Mouse (Mus musculus) c-Kit-positive CD71-positive TER-119-positive erythroid progenitor cells, embryonic 14.5 days (primary cell): ENCODE results near the gene Nudt16l1.

ENCODE experiments used
- DNase-seq: peaks from one replicate; pipeline ENCODE4 v3.0.0-alpha.2; 2013; ENCODE audit warnings: low spot score

Nudt16l1 gene

DNA sequence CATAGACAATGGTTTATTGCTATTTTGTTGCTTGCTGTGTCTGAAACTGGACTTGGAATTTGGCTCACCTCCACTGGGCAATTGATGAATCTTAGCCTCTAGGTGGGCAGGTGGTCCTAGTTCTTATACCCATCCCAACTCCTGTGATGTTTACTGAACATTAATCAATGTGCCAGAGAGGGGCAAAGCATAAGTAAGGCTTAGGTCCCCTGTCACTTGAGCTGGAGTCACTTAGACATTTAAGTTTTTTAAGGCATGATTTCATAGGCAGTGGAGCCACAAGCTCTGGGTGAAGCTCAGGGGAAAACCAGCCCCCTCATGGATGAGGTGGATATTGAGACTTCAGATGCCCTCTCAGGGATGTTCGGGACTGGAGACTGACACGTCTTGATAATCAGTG is at the start of gene Nudt16l1:
Nudt16l1 (plus strand) TSS at position 301 of the 400 bp plus-strand sequence.
- DNase-seq = no peak

DNA sequence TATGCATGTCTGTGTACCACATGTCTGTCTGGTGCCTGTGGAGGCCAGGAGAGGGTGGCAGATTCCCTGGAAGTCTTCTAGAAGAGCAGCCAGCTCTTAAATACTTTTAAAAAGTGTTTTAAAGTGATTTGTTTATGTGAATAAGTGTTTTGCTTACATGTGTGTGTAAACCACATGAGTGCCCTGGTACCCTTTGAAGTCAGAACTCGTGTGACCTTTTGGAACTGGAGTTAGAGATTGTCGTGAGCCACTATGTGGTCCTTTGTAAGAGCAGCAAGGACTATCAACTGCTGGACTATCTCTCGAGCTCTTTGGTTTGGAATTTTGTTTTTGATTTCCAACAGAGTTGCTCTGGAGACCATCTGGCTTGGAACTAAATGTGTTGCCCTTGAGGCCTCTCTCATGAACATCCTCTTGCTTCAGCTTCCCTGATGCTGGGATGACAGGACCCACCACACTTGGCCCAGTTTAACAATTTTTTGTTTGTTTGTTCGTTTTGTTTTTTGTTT is 48.3 kb upstream of the Nudt16l1 start:
- DNase-seq = no peak

DNA sequence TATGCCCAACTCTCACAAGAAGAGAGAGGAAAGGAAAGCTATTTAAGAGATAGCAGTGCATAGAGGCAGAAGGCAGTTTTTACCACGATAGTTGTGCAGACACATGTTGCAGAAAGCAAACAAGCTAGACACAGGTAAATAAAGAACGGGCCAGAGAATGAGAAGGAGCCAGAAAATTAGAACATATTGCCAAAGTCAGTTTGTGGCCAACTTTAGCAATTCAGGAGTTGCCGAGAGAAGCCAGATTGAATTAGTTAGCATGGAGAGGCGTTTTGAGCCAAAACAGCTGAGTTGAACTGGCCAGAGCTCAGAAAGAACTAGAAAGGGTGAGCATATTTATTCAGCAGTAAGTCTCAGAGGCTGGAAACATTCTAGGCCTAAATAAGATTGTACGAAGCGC is 46.4 kb upstream of the Nudt16l1 start:
- DNase-seq = no peak

DNA sequence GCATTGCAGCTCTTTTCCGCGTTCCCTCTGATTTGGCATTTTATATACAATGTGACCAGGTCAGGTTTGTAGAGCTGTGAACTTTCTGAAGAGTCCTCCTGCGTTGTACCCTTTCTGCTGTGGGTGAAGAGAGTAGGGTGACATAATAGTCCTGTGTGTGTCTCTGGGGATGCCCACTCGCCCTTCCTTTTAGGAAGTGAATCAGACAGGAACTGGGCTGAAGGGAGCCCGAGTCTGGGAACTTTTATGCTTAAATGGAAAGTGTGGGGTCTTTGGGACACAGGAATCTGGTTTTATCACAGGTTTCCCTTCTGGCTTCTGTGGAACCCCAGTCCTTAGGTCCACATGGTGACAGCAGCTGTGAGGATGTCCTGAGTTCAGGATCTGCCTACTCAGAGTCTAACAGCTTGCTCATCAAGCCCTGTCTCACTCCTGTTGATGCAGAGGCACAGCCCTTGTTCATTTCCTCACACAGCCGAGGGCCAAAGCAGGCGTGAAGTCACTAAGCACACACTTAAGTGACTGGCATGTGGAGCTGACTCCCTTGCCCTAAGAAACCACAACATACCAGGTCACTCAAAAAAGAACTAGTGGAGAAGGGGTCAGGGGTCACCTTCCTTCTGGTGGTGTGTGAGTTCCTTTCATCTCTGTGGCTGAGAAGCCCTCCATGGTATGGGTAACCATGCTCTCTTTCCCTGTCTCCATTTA is 44.2 kb upstream of the Nudt16l1 start:
- no peak for DNase-seq

DNA sequence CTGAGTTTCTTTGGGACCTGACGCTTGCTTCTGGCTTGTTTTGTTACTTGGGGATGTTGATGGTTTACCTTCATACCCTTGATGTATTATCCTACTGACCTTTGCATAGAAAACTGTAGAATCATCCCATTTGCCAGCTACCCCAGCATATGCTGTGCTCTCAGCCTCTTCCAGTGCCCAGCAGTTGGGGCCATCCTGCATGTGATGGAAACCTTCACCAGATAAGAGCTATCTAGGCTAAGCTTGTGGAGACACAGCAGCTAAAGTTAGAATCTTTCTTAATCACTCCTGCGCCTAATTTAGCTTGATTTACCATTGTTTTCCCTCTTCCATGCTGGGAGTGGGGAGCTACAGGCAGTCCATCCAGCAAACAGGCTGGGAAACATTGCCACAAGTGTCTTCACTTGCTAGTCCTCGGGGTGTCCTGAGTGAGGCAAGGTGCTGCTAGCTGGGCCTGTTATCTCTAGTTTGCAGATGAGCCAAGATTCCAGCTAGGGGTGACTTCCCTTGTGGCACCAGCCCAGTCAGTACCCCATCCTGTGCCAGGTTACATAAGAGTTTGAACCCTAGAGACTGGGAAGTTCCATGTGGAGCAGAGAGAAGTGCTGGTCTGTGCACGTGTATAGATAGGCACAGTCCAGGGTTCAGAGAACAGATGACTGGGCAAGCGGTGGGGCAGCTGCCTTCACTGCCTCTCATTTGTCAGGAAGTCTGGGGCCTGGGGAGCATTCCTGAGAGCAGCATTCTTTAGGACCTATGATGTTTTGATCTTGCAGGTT is 42.1 kb upstream of the Nudt16l1 start:
- no peak for DNase-seq

DNA sequence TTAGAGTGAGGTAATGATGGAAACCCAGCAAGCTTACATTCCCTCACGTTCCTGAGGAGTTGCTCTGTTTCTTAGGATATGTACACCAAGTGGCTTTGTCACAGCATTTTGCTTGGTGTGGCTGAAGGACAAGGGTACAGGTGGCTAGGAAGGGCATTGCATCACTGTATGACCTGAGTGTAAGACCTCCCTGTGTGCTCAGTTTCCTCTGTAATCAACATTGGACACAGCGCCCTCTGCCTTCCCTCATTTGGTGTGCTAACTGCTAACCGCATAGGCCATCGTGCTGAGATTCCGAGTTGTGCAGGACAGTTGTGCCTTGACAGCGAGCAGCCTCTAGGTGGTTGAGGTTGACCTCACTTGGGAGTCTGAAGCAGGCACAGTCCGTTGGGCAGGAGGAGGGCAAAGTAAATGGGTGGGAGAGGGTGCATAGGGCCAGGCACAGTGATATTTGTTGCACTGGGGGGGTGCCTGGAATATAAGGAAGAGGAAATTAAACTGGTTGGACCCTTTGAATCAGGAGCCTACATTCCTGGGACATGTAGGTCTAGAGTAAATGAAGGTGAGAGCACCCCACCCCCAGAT is 41.3 kb upstream of the Nudt16l1 start:
- no peak for DNase-seq

DNA sequence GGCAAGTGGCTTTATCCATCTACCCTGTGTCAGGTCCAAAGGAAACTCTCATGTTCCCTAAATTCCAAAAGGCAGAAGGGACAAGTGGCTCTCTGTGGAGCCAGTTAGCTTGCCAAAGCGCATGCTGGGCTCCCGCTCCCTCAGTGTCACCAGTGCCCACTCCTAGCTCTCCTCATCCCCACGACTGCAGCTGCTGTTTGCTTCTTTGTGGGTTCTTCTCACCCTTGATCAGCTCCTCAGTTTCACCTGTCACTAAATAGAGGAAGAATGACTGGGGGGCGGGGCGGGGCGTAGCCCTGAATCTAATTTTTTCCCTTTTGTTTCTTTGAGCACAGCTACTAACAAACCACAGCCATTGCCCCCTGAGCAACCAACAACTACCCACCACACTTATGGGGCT is 39.7 kb upstream of the Nudt16l1 start:
- no peak for DNase-seq

DNA sequence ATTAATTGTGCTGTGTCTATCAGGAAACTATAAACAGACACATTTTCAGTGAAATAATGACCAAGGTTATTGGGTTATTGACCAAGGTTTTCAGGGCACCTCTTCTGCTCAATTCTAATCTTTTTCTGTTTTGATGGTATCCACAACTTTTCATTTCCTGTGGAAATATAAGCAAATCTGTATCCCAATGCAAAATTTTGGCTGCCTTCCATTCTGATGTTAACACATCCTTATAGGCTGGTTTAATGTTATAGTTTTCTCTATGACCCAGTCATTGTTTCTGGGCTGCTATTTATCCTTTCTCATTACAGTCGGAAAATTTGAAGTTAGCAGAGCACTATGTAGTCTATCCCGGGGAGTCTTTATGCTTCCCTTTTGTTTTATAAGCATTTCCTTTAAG is 38.9 kb upstream of the Nudt16l1 start:
- no peak for DNase-seq

DNA sequence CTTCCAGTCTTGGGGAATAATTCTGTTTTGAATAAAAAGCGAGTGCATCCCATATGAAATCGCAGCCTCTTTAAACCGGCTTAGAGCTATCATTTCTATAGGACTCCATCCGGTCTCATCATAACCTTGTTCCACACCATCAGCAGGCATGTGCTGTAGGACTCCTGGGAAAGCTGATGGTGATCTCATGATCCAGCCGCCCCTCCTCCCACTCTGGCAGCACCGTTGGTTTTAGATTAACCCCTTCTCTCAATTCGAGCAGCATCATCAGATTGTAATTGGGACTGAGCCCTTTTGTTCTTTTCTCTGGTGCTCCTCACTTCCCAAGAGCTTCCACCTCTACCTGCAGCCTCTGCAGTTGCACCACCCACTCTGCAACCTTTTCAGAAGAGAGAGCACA is 37.4 kb upstream of the Nudt16l1 start:
- no peak for DNase-seq

DNA sequence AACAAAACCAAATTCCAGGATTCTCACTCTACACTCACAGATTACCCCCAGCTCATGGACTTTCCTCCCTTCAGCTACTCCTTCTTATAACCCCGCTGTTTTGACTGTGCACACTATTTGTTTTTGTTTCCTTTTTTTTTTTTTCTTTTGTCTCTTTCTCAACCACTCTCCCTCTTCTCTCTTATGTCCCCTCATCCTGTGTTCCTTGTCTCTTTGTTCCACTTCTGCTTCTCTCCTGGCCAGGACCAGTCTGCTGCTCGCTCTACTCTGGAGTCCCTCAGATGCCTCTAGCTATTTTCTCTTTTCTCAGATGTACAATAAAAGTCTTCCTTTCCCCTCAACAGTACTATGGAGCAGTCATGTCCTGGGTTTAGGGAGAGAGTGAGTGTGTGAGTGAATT is 36.2 kb upstream of the Nudt16l1 start:
- no peak for DNase-seq

DNA sequence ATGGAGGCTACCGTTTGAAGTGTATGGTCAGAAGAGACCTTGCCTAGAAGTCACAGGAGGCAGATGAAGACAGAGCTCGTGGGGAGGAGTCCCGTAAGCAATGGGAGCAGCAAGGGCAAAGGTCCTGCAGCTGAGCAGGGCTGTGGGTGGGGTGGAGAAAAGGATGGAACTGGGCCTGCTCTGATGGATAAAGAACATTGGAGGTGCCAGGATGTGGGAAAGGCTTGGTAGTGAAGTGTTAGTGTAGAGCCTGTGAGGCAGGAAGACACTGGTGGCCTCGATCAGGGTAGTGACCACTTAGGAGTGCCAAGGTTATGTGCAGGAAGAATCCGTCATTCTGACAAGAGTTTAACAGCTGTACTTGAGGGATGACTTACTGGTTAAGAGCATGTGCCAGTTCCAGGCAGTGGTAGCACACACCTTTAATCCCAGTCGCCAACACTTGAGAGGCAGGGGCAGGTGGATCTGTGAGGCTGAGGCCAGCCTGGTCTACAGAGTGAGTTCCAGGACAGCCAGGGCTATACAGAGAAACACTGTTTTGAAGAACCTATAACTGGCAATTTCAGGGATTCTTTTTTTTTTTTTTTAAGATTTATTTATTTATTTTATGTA is 35.0 kb upstream of the Nudt16l1 start:
- no peak for DNase-seq

DNA sequence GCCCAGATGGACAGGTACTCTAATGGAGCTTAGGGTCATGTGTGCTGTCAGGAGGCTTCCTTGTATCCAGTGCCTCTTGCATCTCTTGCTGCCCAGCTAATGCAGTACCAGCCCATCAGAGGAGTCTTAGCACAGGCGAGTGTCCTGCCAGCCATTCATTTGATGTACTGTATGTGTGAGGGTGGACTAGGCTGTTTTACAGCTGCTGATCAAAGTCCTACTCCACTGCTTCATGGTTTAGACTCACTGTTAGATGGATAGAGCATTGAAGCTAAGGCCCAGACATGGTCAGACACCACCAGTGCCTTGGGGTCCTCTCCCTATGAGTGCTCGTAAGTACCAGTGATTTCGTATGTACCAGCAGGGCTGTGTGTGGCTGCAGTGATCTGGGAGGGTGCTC is 33.7 kb upstream of the Nudt16l1 start:
- DNase-seq = no peak

DNA sequence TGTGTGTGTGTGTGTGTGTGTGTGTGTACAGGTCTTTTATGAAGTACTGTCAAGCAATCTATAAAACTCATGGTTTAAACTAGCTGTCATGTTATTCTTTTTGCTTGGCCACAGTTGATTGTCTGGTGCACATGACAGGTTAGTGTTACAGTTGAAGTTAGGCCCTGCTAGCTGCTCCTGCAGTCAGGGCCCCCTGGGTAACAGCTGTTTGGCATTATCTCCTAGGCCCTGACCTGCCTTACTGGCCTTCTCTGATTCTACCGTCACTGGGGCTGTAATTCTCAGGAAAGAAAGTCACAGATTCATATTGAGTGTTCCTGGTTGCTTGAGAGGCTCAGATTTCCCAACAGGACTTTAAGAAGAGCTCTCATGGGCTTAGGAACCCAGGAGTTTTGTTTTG is 33.0 kb upstream of the Nudt16l1 start:
- no peak for DNase-seq

DNA sequence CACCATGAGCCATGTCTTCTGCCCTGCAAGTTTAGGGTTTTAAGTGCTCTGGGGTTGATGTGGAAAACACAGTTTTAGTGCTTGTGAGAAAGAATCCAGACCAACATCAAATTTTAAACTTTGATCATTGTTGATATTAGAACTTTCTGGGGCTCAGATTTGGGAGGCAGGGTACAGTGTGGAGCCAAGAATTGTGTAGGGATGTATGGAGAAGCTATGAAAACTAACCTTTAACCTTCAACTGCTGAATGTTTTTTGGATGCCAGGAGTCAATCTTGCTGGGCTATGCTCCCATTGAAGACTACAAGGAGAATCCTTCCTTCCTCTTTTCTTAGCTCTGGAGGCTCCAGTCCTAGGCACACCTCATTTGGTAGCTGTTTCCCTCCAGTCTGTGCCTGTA is 32.0 kb upstream of the Nudt16l1 start:
- DNase-seq = no peak

DNA sequence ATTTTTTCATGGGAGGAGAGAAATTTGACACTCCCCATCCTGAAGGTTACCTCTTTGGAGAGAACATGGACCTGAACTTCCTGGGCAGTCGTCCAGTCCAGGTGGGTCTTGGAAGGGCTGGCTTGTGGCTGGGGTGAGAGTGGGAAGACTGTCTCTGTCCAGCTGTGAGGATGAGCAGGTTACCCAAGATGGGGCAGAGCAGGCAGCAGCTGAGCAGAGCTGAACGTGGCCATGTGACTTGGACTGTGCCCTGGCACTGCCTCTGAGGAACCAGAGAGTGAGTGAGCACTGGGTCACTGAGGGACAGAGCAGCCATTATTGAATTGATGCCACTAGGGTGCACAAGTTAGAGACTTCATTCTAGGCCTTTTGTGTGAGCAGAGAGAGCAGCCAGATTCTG is 31.2 kb upstream of the Nudt16l1 start:
- DNase-seq = no peak

DNA sequence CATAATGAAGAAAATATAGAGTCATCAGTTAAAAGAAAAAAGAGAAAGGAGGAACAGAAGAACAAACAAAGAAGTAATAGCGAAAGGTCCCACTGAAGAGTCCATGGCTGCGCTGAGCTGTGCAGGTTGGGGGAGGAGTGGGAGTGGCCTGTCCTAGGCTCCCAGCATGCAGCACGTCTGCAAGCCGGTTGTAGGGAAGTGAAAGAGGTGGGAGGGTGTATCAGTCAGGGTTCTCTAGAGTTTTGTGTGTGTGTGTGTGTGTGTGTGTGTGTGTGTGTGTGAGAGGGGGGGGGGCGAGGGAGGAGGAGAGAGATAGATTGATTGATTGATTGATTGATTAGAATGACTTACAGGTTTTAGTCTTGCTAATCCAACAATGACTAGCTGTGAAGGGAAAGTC is 30.6 kb upstream of the Nudt16l1 start:
- no peak for DNase-seq

DNA sequence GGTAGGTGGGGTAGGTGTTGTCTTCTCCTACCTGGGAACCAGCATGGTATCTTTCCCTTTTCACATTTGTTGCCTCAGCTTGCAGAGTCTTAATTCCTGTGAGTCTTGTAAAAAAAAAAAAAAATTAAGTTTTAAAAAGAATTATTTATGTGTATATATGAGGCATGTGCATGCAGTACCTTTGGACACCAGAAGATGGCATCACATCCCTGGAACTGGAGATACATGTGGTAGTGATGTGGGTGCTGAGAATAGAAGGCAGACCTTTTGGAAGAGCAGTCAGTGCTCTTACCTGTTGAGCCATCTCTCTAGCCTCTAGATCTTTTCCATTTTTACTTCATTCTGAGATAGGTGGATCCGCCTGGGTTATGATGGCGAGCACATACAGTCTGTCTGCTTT is 28.8 kb upstream of the Nudt16l1 start:
- DNase-seq = no peak

DNA sequence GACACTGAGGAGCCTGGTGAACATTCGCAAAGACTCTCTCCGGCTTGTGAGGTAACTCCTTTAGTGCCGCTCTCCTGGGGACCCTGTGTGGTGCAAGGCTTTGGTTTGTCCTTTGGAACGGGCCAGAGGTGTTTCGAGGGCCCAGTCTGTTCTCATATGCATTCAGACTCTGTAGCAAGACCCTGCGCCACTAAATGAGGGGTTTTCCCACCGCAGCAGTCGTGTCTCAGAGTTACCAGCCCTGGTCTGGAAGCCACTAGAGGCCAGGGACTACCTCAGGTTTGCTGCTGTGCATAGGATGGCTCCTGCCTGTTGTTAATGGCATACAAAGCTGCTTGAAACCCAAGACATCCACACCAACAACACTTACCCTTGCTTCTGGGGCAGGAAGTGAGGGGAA is 27.8 kb upstream of the Nudt16l1 start:
- DNase-seq = no peak

DNA sequence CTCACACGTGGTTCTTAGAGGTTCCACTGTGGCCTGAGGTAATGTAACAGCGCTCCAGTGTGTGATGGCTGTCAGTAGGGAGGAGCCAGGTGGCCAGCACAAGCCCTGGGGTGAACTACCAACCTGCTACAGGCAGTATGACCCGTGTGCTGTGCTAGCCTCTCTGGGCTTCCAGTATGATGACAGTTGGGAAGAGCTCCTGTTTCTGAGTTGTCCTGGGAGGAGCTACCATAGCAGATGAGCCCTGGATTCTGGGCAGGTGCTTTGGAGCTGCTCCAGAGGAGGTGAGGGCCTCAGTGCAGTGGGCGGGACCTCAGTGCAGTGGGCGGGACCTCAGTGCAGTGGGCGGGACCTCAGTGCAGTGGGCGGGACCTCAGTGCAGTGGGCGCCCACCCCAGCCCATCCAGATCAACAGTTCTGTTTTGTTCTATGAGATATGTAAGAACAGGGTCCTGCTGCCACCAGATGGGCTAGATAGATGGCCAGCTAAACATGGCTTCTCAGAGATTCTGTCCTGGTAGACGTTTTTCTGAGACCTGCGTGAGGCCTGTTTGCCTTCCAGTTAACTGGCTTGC is 26.4 kb upstream of the Nudt16l1 start:
- no peak for DNase-seq

DNA sequence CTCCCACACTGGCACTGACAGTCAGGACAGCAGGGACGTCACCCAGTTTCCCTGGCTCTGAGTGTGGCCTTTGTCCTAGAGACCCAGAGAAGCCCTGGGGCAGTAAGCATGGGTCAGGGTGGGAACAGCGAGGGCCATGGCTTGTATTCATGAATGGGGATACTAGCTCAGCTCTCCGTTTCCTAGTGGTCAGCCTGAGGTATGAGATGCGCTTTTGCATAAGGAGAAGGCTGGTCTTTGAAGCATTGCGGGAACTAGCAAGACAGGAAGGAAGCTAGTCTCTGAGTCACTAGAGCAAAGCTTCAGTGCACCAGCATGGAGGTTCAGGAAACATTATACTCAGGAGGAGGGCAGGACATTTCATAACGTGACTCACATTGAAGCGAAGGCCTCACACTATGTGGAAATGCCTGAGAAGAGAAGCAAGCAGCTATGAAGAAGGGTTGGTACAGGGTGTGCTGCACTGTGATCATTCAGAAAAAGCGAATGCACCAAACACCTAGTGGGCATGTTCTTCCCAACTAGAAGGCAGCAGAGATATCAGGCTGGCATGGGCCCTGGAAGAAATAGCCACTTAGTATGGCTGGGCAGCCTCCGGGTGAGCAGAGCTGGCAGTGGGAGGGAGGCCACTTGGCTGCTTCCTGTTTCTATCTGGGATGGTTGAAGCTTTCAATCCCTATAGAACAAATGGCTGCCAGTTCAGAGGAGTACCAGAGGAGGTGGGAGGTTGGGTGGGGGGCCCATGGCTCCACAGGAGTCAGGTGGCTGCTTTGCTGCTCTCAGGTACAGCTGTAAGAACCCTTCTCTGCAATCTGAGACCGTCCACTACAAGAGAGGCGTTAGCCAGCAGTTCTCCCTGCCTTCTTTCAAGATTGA is 25.4 kb upstream of the Nudt16l1 start:
- DNase-seq = no peak
